Mouse (Mus musculus): Measurements from ENCODE around the gene Me3. TPM values are rescaled to one million over a fixed set of nuclear protein-coding genes. Genes with fewer than 3 reads are reported as not detected.

Me3 gene
- polyA plus RNA-seq, 1 experiment, result 7.8 TPM

- Histone ChIP-seq H3K4me3 (ENCODE audit: control insufficient read depth, insufficient read depth, low read length) (no peak overlapping the region), H3K36me3 (ENCODE audit: control insufficient read depth, insufficient read depth, low read length) (no peaks in the 10 kb centered on the region), H3K27me3 (ENCODE audit: control insufficient read depth, insufficient read depth, low read length) (no peaks in the 10 kb centered on the region), H3K4me1 (replicated peaks; ENCODE audit: control insufficient read depth, insufficient read depth, low read length) (no peaks in the 10 kb centered on the region), H3K27ac (ENCODE audit: control insufficient read depth, insufficient read depth, low read length) (no peak overlapping the region)
- TF ChIP-seq CTCF (IDR thresholded peaks at IDR 0.05; ENCODE audit: borderline replicate concordance, control insufficient read depth, extremely low read depth, insufficient read depth, low read length, poor library complexity), result no peak
- no peak for TF ChIP-seq POLR2A (IDR thresholded peaks at IDR 0.05; ENCODE audit: control insufficient read depth, extremely low read depth, insufficient read depth, low read length, poor library complexity)
- no peak for DNase-seq
- WGBS, result 95% methylated on average over 10 of the region's 10 CpGs
These were observed 49.7 kb downstream of the Me3 start for GRCm38 (mm10) chr7:89681666-89682470.

GRCm38 (mm10) chr7:89698186-89698585 lies 66.0 kb downstream of the Me3 start:
- TF ChIP-seq CTCF (IDR thresholded peaks at IDR 0.05; ENCODE audit: borderline replicate concordance, control insufficient read depth, extremely low read depth, insufficient read depth, low read length, poor library complexity) (no peak), POLR2A (IDR thresholded peaks at IDR 0.05; ENCODE audit: control insufficient read depth, extremely low read depth, insufficient read depth, low read length, poor library complexity) (no peak)
- peak; percentile 14 for DNase-seq

GRCm38 (mm10) chr7:89699668-89700350 lies 67.6 kb downstream of the Me3 start:
- no peak overlapping the region for H3K4me3 ChIP-seq (ENCODE audit: control insufficient read depth, insufficient read depth, low read length)
- DNase-seq, result no peak
- H3K4me1 ChIP-seq (replicated peaks; ENCODE audit: control insufficient read depth, insufficient read depth, low read length), result no peaks in the 10 kb centered on the region
- H3K36me3 ChIP-seq (ENCODE audit: control insufficient read depth, insufficient read depth, low read length), result no peaks in the 10 kb centered on the region
- H3K27ac ChIP-seq (ENCODE audit: control insufficient read depth, insufficient read depth, low read length), result no peak overlapping the region
- no peaks in the 10 kb centered on the region for H3K27me3 ChIP-seq (ENCODE audit: control insufficient read depth, insufficient read depth, low read length)
- WGBS, result 90% methylated on average over 5 of the region's 5 CpGs
- TF ChIP-seq POLR2A (IDR thresholded peaks at IDR 0.05; ENCODE audit: control insufficient read depth, extremely low read depth, insufficient read depth, low read length, poor library complexity), result no peak
- TF ChIP-seq CTCF (IDR thresholded peaks at IDR 0.05; ENCODE audit: borderline replicate concordance, control insufficient read depth, extremely low read depth, insufficient read depth, low read length, poor library complexity), result no peak

More at GRCm38 (mm10) chr7:89698186-89698585, 66.0 kb downstream of the Me3 start:
- Histone ChIP-seq H3K4me1 (replicated peaks; ENCODE audit: control insufficient read depth, insufficient read depth, low read length) (no peaks in the 10 kb centered on the region), H3K4me3 (ENCODE audit: control insufficient read depth, insufficient read depth, low read length) (no peak overlapping the region), H3K27me3 (ENCODE audit: control insufficient read depth, insufficient read depth, low read length) (no peaks in the 10 kb centered on the region), H3K36me3 (ENCODE audit: control insufficient read depth, insufficient read depth, low read length) (no peaks in the 10 kb centered on the region), H3K27ac (ENCODE audit: control insufficient read depth, insufficient read depth, low read length) (no peak overlapping the region)

DNA sequence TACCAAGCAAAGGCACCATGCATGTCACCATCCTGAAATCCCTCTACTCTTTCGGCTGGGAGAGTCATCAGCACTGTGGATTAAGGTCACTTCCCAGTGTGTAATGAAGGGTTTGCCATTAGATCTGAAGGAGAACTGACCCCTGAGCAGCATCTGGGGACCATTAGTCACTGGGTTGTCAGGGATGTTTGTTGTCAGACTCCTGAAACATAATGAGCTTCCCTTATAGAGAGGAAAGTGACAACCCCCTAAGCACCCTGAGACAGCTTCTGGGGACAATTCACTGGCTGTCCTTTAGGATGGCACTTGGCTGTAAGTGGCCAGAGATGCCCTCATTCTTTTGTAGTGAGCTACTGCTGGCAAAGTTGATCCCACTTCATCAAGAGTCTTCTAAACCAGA lies 68.3 kb downstream of the Me3 start:
- H3K27ac ChIP-seq (ENCODE audit: control insufficient read depth, insufficient read depth, low read length), result no peak overlapping the region
- H3K4me1 ChIP-seq (replicated peaks; ENCODE audit: control insufficient read depth, insufficient read depth, low read length), result no peaks in the 10 kb centered on the region
- no peaks in the 10 kb centered on the region for H3K36me3 ChIP-seq (ENCODE audit: control insufficient read depth, insufficient read depth, low read length)
- TF ChIP-seq CTCF (IDR thresholded peaks at IDR 0.05; ENCODE audit: borderline replicate concordance, control insufficient read depth, extremely low read depth, insufficient read depth, low read length, poor library complexity) (no peak), POLR2A (IDR thresholded peaks at IDR 0.05; ENCODE audit: control insufficient read depth, extremely low read depth, insufficient read depth, low read length, poor library complexity) (no peak)
- 84% methylated on average over 1 of the region's 1 CpGs for WGBS
- no peak overlapping the region for H3K4me3 ChIP-seq (ENCODE audit: control insufficient read depth, insufficient read depth, low read length)
- no peaks in the 10 kb centered on the region for H3K27me3 ChIP-seq (ENCODE audit: control insufficient read depth, insufficient read depth, low read length)
- no peak for DNase-seq

DNA sequence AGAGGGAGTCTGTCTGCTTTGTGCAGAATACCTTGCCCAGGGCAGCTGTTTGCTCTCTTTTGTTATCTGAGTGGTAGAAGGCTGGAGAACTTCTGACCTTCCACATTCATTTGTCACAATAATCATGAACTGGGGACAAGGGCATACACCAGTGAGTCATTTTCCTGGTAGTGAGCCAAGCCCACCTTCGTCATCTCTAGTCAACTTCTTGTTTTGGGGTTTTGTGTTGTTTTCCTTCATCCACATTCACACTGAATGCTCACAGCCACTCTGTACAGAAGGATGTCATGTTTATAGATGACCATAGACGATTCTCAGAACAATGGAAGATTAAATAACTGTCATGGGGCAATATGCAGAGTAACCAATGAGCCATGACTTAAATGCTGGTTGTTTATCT lies 78.6 kb downstream of the Me3 start:
- 75% methylated on average over 2 of the region's 2 CpGs for WGBS
- TF ChIP-seq POLR2A (IDR thresholded peaks at IDR 0.05; ENCODE audit: control insufficient read depth, extremely low read depth, insufficient read depth, low read length, poor library complexity) (no peak), CTCF (IDR thresholded peaks at IDR 0.05; ENCODE audit: borderline replicate concordance, control insufficient read depth, extremely low read depth, insufficient read depth, low read length, poor library complexity) (no peak)

DNA sequence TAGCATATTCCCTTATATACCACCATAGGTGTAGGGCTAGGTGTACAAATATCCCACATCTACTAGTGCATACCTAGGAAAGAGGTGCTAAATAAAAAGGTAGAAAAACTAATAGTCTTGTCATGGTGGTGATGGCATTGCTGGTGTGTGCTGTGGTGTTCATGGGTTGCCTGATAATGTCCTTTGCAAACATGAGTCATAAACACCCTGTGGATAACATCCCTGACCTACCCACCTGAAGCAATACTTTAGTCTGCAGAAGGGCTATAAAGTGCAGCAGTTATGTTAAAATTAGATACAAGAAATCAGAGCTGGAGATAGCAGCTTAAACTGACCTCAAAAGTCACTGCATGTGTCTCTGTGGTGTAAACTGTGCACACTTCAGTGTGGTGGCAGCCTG lies 80.9 kb downstream of the Me3 start:
- no peaks in the 10 kb centered on the region for H3K4me1 ChIP-seq (replicated peaks; ENCODE audit: control insufficient read depth, insufficient read depth, low read length)
- no peak for TF ChIP-seq POLR2A (IDR thresholded peaks at IDR 0.05; ENCODE audit: control insufficient read depth, extremely low read depth, insufficient read depth, low read length, poor library complexity)
- no peak for TF ChIP-seq CTCF (IDR thresholded peaks at IDR 0.05; ENCODE audit: borderline replicate concordance, control insufficient read depth, extremely low read depth, insufficient read depth, low read length, poor library complexity)
- no peaks in the 10 kb centered on the region for H3K36me3 ChIP-seq (ENCODE audit: control insufficient read depth, insufficient read depth, low read length)
- H3K27me3 ChIP-seq (ENCODE audit: control insufficient read depth, insufficient read depth, low read length), result no peaks in the 10 kb centered on the region
- no peak for DNase-seq
- H3K4me3 ChIP-seq (ENCODE audit: control insufficient read depth, insufficient read depth, low read length), result no peak overlapping the region
- H3K27ac ChIP-seq (ENCODE audit: control insufficient read depth, insufficient read depth, low read length), result no peak overlapping the region

More for the DNA sequence above, 78.6 kb downstream of the Me3 start:
- H3K4me3 ChIP-seq (ENCODE audit: control insufficient read depth, insufficient read depth, low read length), result no peak overlapping the region
- H3K27ac ChIP-seq (ENCODE audit: control insufficient read depth, insufficient read depth, low read length), result no peak overlapping the region
- H3K36me3 ChIP-seq (ENCODE audit: control insufficient read depth, insufficient read depth, low read length), result no peaks in the 10 kb centered on the region
- no peak for DNase-seq
- H3K27me3 ChIP-seq (ENCODE audit: control insufficient read depth, insufficient read depth, low read length), result no peaks in the 10 kb centered on the region
- H3K4me1 ChIP-seq (replicated peaks; ENCODE audit: control insufficient read depth, insufficient read depth, low read length), result no peaks in the 10 kb centered on the region

Data from thymus, adult 2 months (tissue).